Mouse (Mus musculus) ES-Bruce4 (cell line): ENCODE results near the gene Ptpn3.

ENCODE experiments used
- CTCF ChIP-seq: IDR thresholded peaks from one replicate; pipeline ENCODE4 v1.8.1; 2011; ENCODE audit warnings: low read depth, low read length
- EP300 ChIP-seq: IDR thresholded peaks from 2 replicates; pipeline ENCODE4 v1.6.1; 2011; ENCODE audit warnings: low read depth, low read length; ENCODE audit not compliant: insufficient read depth
- POLR2A ChIP-seq: IDR thresholded peaks from one replicate; pipeline ENCODE4 v1.8.1; 2011; ENCODE audit warnings: low read length; ENCODE audit not compliant: insufficient read depth

DNA sequence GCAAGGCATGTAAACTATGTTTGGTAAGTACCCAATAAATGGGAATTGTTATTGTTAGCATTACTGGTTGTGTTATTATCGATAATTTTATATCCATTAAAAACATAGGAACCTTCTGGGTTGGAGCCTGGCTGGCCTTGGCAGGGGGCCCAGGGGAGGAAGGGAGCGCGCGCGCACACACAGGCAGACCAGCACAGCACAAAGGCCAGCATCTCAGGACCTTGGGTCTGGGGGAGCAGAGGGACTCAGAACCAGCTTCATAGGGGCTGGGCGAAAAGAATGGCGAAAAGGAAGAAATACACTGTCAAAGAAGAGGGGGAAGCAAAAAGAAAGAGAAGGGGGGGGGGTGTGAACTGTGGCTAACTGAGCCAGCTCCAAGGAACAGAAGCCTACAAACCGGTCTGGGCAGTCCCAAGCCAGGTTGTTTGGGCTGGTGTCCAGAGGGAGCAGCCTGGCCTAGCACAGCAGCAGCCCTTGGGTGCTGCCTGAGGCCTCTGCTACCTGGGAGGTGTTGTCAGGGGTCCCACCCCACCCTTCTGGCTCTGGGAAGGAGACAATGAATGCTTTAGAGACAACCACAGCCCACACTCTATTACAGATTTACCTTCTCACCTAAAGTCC lies 145.0 kb downstream of the Ptpn3 start:
- no peak for TF ChIP-seq POLR2A
- TF ChIP-seq EP300 = no peak
- no peak for TF ChIP-seq CTCF
